Mouse (Mus musculus): ENCODE measurements around the gene Nell2.

Gene Nell2

DNA sequence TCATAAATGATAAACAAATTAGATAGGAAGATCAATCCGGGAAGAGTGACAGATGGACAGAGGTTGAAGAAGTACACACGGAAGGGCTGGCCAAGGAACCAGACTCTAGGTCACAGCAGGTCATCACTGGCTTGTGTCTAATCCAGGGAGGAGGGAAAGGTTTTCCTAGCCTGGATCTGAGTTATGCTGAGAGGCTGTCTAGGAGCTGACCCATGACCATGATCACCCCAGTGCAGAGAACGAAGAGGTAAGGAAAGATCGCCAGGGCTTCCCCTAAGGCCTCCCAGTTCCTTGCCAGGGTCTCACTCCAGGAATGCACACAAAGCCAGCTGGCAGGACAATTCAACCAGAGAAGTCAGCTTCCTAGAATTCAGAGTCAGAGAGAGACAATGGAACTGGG is 139.4 kb downstream of the Nell2 start:
- in situ Hi-C loops (cut with MboI; ENCODE audit: low pct_unique_long_range_greater_than_20kb in 1 of 2, low sequenced_read_pairs in 2 of 2, unreplicated experiment in 1 of 2) = no loop called here

GRCm38 (mm10) chr15:95380859-95381258 is 147.5 kb downstream of the Nell2 start:
- in situ Hi-C loops (cut with MboI; ENCODE audit: low pct_unique_long_range_greater_than_20kb in 1 of 2, low sequenced_read_pairs in 2 of 2, unreplicated experiment in 1 of 2) = no loop called here

- in situ Hi-C loops (cut with MboI; ENCODE audit: low pct_unique_long_range_greater_than_20kb in 1 of 2, low sequenced_read_pairs in 2 of 2, unreplicated experiment in 1 of 2) = no loop called here
These were observed 157.5 kb downstream of the Nell2 start for GRCm38 (mm10) chr15:95370720-95371395.

GRCm38 (mm10) chr15:95368185-95368584 is 160.2 kb downstream of the Nell2 start:
- in situ Hi-C loops (cut with MboI; ENCODE audit: low pct_unique_long_range_greater_than_20kb in 1 of 2, low sequenced_read_pairs in 2 of 2, unreplicated experiment in 1 of 2) = no loop called here

- in situ Hi-C loops (cut with MboI; ENCODE audit: low pct_unique_long_range_greater_than_20kb in 1 of 2, low sequenced_read_pairs in 2 of 2, unreplicated experiment in 1 of 2) = no loop called here
These were observed 161.9 kb downstream of the Nell2 start for GRCm38 (mm10) chr15:95366506-95366905.

GRCm38 (mm10) chr15:95354806-95355205 is 173.6 kb downstream of the Nell2 start:
- in situ Hi-C loops (cut with MboI; ENCODE audit: low pct_unique_long_range_greater_than_20kb in 1 of 2, low sequenced_read_pairs in 2 of 2, unreplicated experiment in 1 of 2) = no loop called here

DNA sequence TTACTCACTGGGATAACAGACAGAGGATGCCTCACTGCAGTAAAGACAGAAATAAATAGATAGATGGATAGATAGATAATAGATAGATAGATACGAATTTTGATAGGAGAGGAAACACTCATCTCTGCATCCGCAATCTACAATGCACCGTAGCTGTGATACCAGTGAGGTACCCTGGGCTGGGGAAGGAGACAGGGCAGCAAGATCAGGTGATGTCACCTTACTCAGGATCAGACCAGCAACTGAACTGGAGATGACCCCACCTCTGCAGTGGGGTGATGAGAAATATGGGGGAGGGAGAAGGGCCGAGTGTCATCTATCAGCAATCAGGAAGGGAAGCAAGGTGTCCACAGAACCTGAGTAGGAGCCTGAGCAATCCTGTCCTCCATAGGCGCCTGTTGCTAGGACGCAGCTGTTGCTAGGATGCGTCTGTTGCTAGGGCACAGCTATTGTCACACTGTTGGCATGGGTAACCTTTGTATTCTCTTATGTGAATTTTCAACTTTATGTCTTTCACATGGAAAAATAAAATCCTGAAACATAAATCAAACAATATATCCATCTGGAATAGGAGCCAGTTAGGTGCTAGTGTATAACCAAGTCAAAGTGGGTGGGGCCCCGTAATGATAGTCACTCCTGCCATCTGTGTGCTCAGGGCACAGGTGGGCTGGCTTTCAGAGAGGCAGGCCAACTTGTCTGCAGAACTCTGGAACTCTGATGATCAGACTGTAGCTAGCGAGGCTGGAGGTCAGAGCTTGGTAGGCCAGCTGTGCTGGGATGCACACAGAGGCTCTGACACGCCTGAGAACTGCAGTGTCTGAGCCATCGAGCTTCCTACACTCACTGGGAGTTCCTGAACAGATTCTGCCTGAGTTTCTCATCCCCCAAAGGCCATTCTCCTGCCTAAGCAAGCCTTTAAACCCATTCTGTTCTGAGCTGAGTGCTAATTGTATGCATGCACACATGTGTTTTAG is 193.7 kb downstream of the Nell2 start:
- in situ Hi-C loops (cut with MboI; ENCODE audit: low pct_unique_long_range_greater_than_20kb in 1 of 2, low sequenced_read_pairs in 2 of 2, unreplicated experiment in 1 of 2) = no loop called here

DNA sequence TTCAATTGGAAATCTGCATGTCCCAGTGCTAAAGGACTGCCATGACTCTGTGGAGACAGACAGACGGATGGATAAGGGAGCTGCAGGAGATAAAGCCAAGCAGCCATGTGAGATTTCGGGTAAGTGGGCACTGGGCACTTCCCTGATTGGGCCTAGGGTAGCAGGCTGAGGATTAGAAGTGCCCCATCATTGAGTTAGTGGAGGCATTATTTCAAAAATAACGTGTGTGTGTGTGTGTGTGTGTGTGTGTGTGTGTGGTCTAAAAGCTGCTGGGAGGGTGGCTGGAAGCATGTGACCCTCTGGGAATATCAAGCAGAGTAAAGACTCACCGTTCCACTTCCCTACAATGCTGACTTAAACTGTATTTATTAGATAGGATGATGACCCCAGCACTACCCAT is 195.1 kb downstream of the Nell2 start:
- in situ Hi-C loops (cut with MboI; ENCODE audit: low pct_unique_long_range_greater_than_20kb in 1 of 2, low sequenced_read_pairs in 2 of 2, unreplicated experiment in 1 of 2) = no loop called here

DNA sequence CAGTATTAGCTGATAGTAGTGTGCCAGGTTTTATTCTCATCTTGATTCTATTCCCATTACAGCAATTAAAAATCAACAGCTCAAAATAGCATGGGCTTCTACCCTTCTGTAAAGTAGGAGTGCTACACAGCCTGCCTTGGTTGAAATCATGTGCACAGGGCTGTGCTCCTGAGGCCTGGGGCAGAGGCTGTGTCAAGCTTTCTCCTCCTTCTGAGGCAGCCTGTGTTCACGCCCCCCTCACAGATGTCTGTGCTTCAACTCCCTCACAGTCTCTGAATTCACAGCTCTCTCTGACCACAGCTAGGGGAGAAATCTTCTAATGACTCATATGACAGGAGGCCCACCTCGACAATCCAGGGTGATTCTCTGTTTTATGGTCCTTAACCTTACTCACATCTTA is 197.4 kb downstream of the Nell2 start:
- in situ Hi-C loops (cut with MboI; ENCODE audit: low pct_unique_long_range_greater_than_20kb in 1 of 2, low sequenced_read_pairs in 2 of 2, unreplicated experiment in 1 of 2) = no loop called here

DNA sequence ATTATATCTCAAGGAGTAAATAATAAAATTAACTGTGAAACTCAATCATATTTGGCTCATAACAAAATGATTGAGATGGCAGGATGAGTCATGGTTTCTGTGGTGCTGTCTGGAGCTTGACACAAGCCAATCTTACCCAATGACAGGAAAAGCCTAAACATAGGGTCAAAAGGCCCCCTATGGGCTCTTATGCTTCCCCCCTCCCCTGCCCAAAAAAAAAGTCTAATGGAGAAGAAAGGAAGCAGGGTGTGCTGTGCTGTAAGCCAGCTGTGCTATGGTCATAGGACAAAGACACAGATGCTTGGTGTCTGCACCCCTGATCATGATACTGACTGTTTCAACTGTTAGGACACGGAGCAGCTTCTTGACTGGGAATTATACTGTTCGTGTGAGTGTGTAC is 205.6 kb downstream of the Nell2 start:
- in situ Hi-C loops (cut with MboI; ENCODE audit: low pct_unique_long_range_greater_than_20kb in 1 of 2, low sequenced_read_pairs in 2 of 2, unreplicated experiment in 1 of 2) = no loop called here

GRCm38 (mm10) chr15:95316626-95317025 is 211.7 kb downstream of the Nell2 start:
- in situ Hi-C loops (cut with MboI; ENCODE audit: low pct_unique_long_range_greater_than_20kb in 1 of 2, low sequenced_read_pairs in 2 of 2, unreplicated experiment in 1 of 2) = no loop called here

DNA sequence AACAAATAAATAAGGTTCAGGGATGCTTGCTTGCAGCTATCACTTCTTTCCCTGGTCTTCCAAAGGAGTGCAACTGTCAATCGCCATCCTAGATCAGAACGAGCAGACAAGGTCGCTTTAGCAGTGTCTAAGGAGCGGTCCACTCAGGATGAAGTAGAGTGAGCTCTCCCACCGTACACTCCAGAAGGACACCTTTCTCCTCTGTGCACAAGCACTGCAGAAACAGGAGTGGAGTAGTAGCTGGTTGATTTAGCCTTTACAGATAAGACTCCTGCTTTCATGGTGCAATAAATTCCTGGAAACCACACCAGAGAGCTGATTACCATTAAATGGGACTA is 213.6 kb downstream of the Nell2 start:
- in situ Hi-C loops (cut with MboI; ENCODE audit: low pct_unique_long_range_greater_than_20kb in 1 of 2, low sequenced_read_pairs in 2 of 2, unreplicated experiment in 1 of 2) = no loop called here

DNA sequence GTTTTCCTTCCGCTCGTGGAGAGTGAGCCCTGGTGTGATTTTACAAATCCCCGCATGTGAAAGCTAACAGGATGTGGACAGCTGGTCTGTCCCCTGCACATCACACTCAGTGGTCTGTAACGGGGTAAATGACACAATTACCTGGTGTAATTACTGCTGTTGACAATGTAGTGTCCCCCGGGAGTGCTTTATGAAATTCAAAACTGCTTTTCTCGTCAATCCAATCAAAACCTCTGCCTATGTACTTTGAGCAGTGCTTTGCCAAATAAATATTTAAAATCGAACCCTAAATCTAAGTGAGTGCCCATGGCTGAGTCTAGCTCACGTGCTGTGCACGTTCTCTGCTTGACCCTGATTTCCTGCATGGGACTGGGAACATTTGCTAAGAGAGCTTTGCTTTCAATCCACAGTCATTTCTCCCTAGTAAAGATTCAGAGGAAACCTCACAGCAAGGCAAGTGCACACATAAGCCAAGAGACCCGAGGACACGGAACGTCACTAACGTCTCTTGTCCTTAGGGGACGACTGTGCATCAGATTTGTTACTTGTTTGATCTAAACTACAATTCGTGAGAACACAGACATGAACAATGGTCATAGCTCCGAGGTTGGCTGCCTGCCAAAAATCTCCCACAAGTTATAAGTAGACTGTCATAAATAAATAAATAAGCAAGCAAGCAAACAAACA is 214.1 kb downstream of the Nell2 start:
- in situ Hi-C loops (cut with MboI; ENCODE audit: low pct_unique_long_range_greater_than_20kb in 1 of 2, low sequenced_read_pairs in 2 of 2, unreplicated experiment in 1 of 2) = no loop called here

GRCm38 (mm10) chr15:95313286-95313685 is 215.1 kb downstream of the Nell2 start:
- in situ Hi-C loops (cut with MboI; ENCODE audit: low pct_unique_long_range_greater_than_20kb in 1 of 2, low sequenced_read_pairs in 2 of 2, unreplicated experiment in 1 of 2) = no loop called here

- in situ Hi-C loops (cut with MboI; ENCODE audit: low pct_unique_long_range_greater_than_20kb in 1 of 2, low sequenced_read_pairs in 2 of 2, unreplicated experiment in 1 of 2) = no loop called here
These were observed 224.3 kb downstream of the Nell2 start for GRCm38 (mm10) chr15:95304102-95304501.

- in situ Hi-C loops (cut with MboI; ENCODE audit: low pct_unique_long_range_greater_than_20kb in 1 of 2, low sequenced_read_pairs in 2 of 2, unreplicated experiment in 1 of 2) = no loop called here
These were observed 231.8 kb downstream of the Nell2 start for GRCm38 (mm10) chr15:95296561-95296960.

- in situ Hi-C loops (cut with MboI; ENCODE audit: low pct_unique_long_range_greater_than_20kb in 1 of 2, low sequenced_read_pairs in 2 of 2, unreplicated experiment in 1 of 2) = no loop called here
These were observed 239.3 kb downstream of the Nell2 start for GRCm38 (mm10) chr15:95289047-95289446.

DNA sequence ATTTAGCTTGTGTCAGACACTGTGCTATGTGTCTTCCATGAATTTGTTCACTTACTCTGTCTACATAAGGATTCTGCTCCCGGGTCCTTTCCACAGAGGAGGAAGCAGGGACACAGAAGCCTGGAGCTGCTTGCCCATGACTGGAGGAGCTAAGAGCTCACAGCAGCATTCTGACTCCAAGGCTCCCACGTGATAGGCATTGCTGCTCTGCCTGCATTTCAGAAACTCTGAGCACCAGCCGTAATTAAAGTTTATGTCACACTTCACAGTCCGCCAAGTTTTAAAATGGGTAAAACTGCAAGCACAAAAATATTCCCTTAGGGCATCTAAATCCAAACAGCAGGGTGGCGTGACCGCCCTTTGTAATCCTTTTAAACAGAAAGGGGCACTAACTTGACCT is 243.2 kb downstream of the Nell2 start:
- in situ Hi-C loops (cut with MboI; ENCODE audit: low pct_unique_long_range_greater_than_20kb in 1 of 2, low sequenced_read_pairs in 2 of 2, unreplicated experiment in 1 of 2) = no loop called here

GRCm38 (mm10) chr15:95280986-95281385 is 247.4 kb downstream of the Nell2 start:
- in situ Hi-C loops (cut with MboI; ENCODE audit: low pct_unique_long_range_greater_than_20kb in 1 of 2, low sequenced_read_pairs in 2 of 2, unreplicated experiment in 1 of 2) = no loop called here
